ENCODE assay signal across 10 mouse cellular contexts in the genomic region with DNA sequence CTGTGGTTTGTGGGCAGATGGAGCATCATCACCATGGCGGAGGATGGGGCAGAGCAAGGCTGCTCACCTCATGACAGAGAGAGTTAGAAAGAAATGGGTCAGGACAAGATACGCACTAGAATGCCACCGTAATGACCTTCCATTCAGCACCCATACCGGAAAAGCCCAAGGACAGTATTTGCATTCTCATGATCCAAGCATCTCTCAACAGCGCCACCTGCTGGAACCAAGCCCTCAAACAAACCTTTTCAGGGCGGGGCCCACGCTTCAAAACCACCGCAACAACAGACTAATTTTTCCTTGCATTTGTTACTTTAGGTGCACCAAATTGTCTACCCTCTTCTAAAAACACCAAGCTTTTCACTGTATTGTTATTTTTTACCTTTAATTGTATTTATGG. TPM values are rescaled to one million over a fixed set of nuclear protein-coding genes. Genes with fewer than 3 reads are reported as not detected.
DNase-seq lines count a peak whose midpoint lies in the region; ATAC-seq and TF ChIP-seq lines count a peak whose summit lies in the region.
"Had no signal": no experiment of that assay in that cellular context is flagged by ENCODE, and none has a peak within 500 bp of the region (broad histone marks: within the 10 kb centered on the region; RNA-seq: fewer than 3 reads in every experiment).

No protein-coding gene starts in this region.

- no peaks in the 10 kb centered on the region for H3K36me3 ChIP-seq in heart, adult 2 months (ENCODE audit: control insufficient read depth, insufficient read depth, low read length)
- no peaks in the 10 kb centered on the region for H3K36me3 ChIP-seq in heart, embryonic 12.5 days
- H3K36me3 ChIP-seq in embryonic facial prominence, embryonic 11.5 days (replicated peaks; ENCODE audit: control insufficient read depth, insufficient read depth, low read depth, low read length), result no peaks in the 10 kb centered on the region
- H3K36me3 ChIP-seq: limb, embryonic 13.5 days had no signal

- H3K9ac ChIP-seq in heart, adult 2 months (ENCODE audit: low read depth, low read length), result no peak overlapping the region
- H3K9ac ChIP-seq in heart, embryonic 12.5 days, result no peak overlapping the region
- H3K9ac ChIP-seq in embryonic facial prominence, embryonic 11.5 days (replicated peaks; ENCODE audit: low read length), result no peak overlapping the region
- H3K9ac ChIP-seq: limb, embryonic 13.5 days had no signal

- H3K79me2 ChIP-seq in heart, adult 2 months (replicated peaks; ENCODE audit: control insufficient read depth, insufficient read depth, low read length), result no peaks in the 10 kb centered on the region

- ATAC-seq in heart, embryonic 12.5 days (ENCODE audit: insufficient number of reproducible peaks, low FRiP score), result no peak
- peak; percentile 78 for ATAC-seq in CD4-positive, CD25-positive, alpha-beta regulatory T cell, adult 4 months
- no peak for ATAC-seq in embryonic facial prominence, embryonic 11.5 days (replicated peaks; ENCODE audit: insufficient number of reproducible peaks, low FRiP score, low TSS enrichment, low read depth)
- peak; percentile 79 for ATAC-seq in megakaryocyte-erythroid progenitor cell, adult 5-6 weeks (replicated peaks; ENCODE audit: low FRiP score, low TSS enrichment, poor library complexity, severe bottlenecking)

- no peak for TF ChIP-seq EP300 in heart, adult 2 months (IDR thresholded peaks at IDR 0.05; ENCODE audit: insufficient read depth, low read depth, low read length)

- no peak overlapping the region for H3K4me2 ChIP-seq in heart, embryonic 12.5 days
- H3K4me2 ChIP-seq in embryonic facial prominence, embryonic 11.5 days (ENCODE audit: low read depth, low read length), result no peak overlapping the region
- H3K4me2 ChIP-seq: limb, embryonic 13.5 days had no signal

- H3K4me1 ChIP-seq in heart, adult 2 months (ENCODE audit: control insufficient read depth, insufficient read depth, low read length), result no peaks in the 10 kb centered on the region
- H3K4me1 ChIP-seq in heart, embryonic 12.5 days (replicated peaks), result no peaks in the 10 kb centered on the region
- H3K4me1 ChIP-seq in bone marrow, adult 2 months (ENCODE audit: control insufficient read depth, insufficient read depth, low read length), result no peaks in the 10 kb centered on the region
- H3K4me1 ChIP-seq in embryonic facial prominence, embryonic 11.5 days (ENCODE audit: control insufficient read depth, insufficient read depth, low read length), result no peaks in the 10 kb centered on the region; the same call in 1 of the 2 replicates

- no peak for TF ChIP-seq POLR2A in heart, adult 2 months (IDR thresholded peaks at IDR 0.05; ENCODE audit: insufficient read depth, low read depth, low read length)
- TF ChIP-seq POLR2A in bone marrow, adult 2 months (IDR thresholded peaks at IDR 0.05; ENCODE audit: borderline replicate concordance, control insufficient read depth, low read depth, low read length), result no peak

- peak; percentile 73 for TF ChIP-seq CTCF in heart, adult 2 months (IDR thresholded peaks at IDR 0.05)
- TF ChIP-seq CTCF in bone marrow, adult 2 months (IDR thresholded peaks at IDR 0.05; ENCODE audit: control insufficient read depth, insufficient read depth, low read length), result peak; percentile 78

- intact Hi-C loops in heart, adult 2 months (cut with DNase I), result no loop called here

- H3K4me3 ChIP-seq in heart, adult 2 months, result no peak overlapping the region
- H3K4me3 ChIP-seq in heart, embryonic 12.5 days, result no peak overlapping the region
- H3K4me3 ChIP-seq in bone marrow, adult 2 months (replicated peaks; ENCODE audit: control insufficient read depth, low read depth, low read length), result no peak overlapping the region
- no peak overlapping the region for H3K4me3 ChIP-seq in embryonic facial prominence, embryonic 11.5 days (ENCODE audit: low read depth, low read length)
- H3K4me3 ChIP-seq: limb, embryonic 13.5 days had no signal

- no peak overlapping the region for H3K27ac ChIP-seq in heart, adult 2 months
- H3K27ac ChIP-seq in heart, embryonic 12.5 days (ENCODE audit: poor library complexity, severe bottlenecking), result no peak overlapping the region
- H3K27ac ChIP-seq in bone marrow, adult 2 months (ENCODE audit: control insufficient read depth, insufficient read depth, low read depth, low read length, poor library complexity), result no peak overlapping the region
- no peak overlapping the region for H3K27ac ChIP-seq in embryonic facial prominence, embryonic 11.5 days (replicated peaks; ENCODE audit: low read depth, low read length)
- H3K27ac ChIP-seq: limb, embryonic 13.5 days had no signal

- H3K27me3 ChIP-seq in heart, adult 2 months (ENCODE audit: control insufficient read depth, insufficient read depth, low read length), result no peaks in the 10 kb centered on the region
- H3K27me3 ChIP-seq in heart, embryonic 12.5 days (replicated peaks), result no peaks in the 10 kb centered on the region
- no peaks in the 10 kb centered on the region for H3K27me3 ChIP-seq in embryonic facial prominence, embryonic 11.5 days (ENCODE audit: control insufficient read depth, insufficient read depth, low read length)
- H3K27me3 ChIP-seq: limb, embryonic 13.5 days had no signal

- DNase-seq in heart, adult 2 months, result peak; percentile 9 to 40
- DNase-seq in embryonic facial prominence, embryonic 11.5 days (ENCODE audit: low spot score), result peak; percentile 59
- DNase-seq in layer of hippocampus, adult 9-11 months, result peak; percentile 15
- peak; percentile 75 for DNase-seq in testis, postnatal 10 days (ENCODE audit: low spot score)

- H3K9me3 ChIP-seq in heart, embryonic 12.5 days (replicated peaks), result peaks cover 12% of the 10 kb centered on the region; the same call in 1 of the 2 replicates
- H3K9me3 ChIP-seq in embryonic facial prominence, embryonic 11.5 days (replicated peaks; ENCODE audit: control insufficient read depth, low read length), result no peaks in the 10 kb centered on the region; the same call in 1 of the 2 replicates

- 51% methylated on average over 8 of the region's 8 CpGs for WGBS in heart, adult 2 months
- WGBS in heart, embryonic 12.5 days, result 44% methylated on average over 8 of the region's 8 CpGs
- 57% methylated on average over 8 of the region's 8 CpGs for WGBS in bone marrow, adult 2 months
- 58% methylated on average over 8 of the region's 8 CpGs for WGBS in embryonic facial prominence, embryonic 11.5 days

RNA-seq across cellular contexts. Expression of a gene that starts 21.6 kb away (rescaled TPM):
- not detected for total RNA-seq in heart, adult 2 months (2021)
- polyA plus RNA-seq in heart, adult 2 months (2012; rRNA removed), result not detected in 2 replicates
- polyA plus RNA-seq in heart, embryonic 12.5 days (2016; fragmentation: Nextera tagmentation; extraction: Ambion mirVana), result 0.15 TPM in 1 of 2 replicates, not detected in the other
- polyA plus RNA-seq in CD4-positive, CD25-positive, alpha-beta regulatory T cell, adult 4 months (2017; shearing (Covaris generic)), result not detected
- polyA plus RNA-seq in bone marrow, adult 2 months (2011; ENCODE audit: insufficient read depth, insufficient read length, low replicate concordance, missing spikeins), result 1.0 and 4.3 TPM in 2 replicates
- not detected in 2 replicates for polyA plus RNA-seq in embryonic facial prominence, embryonic 11.5 days (2014; fragmentation: Nextera tagmentation; extraction: Ambion mirVana)
- total RNA-seq in megakaryocyte-erythroid progenitor cell, adult 5-6 weeks (2014; fragmentation: Nextera tagmentation), result not detected in 2 replicates
- total RNA-seq in megakaryocyte-erythroid progenitor cell, adult 5-6 weeks (2017), result not detected in 2 replicates
- polyA plus RNA-seq: embryonic facial prominence, embryonic 14.5 days had no signal

RNA-seq across cellular contexts. Expression of a gene that starts 38.2 kb away (rescaled TPM):
- 1 to 10 TPM; 2.1 to 2.7 TPM for total RNA-seq in heart, adult 2 months (2021)
- 0.70 and 1.4 TPM in 2 replicates for polyA plus RNA-seq in heart, adult 2 months (2012; rRNA removed)
- 3.4 and 4.0 TPM in 2 replicates for polyA plus RNA-seq in heart, embryonic 12.5 days (2016; fragmentation: Nextera tagmentation; extraction: Ambion mirVana)
- polyA plus RNA-seq in CD4-positive, CD25-positive, alpha-beta regulatory T cell, adult 4 months (2017; shearing (Covaris generic)), result not detected
- 1.5 TPM in 1 of 2 replicates, not detected in the other for polyA plus RNA-seq in bone marrow, adult 2 months (2011; ENCODE audit: insufficient read depth, insufficient read length, low replicate concordance, missing spikeins)
- polyA plus RNA-seq in embryonic facial prominence, embryonic 11.5 days (2014; fragmentation: Nextera tagmentation; extraction: Ambion mirVana), result 5.0 and 6.2 TPM in 2 replicates
- not detected in 2 replicates for total RNA-seq in megakaryocyte-erythroid progenitor cell, adult 5-6 weeks (2014; fragmentation: Nextera tagmentation)
- total RNA-seq in megakaryocyte-erythroid progenitor cell, adult 5-6 weeks (2017), result not detected in 2 replicates

RNA-seq across cellular contexts. Expression of a gene that starts 49.4 kb away (rescaled TPM):
- total RNA-seq in heart, adult 2 months (2021), result 10 to 100 TPM in 1 of 2 experiments, 1 to 10 TPM in 1; 10.0 to 10.6 TPM
- 7.3 and 9.8 TPM in 2 replicates for polyA plus RNA-seq in heart, adult 2 months (2012; rRNA removed)
- 14.6 and 15.2 TPM in 2 replicates for polyA plus RNA-seq in heart, embryonic 12.5 days (2016; fragmentation: Nextera tagmentation; extraction: Ambion mirVana)
- 10 to 100 TPM; 36.2 to 40.5 TPM for polyA plus RNA-seq in CD4-positive, CD25-positive, alpha-beta regulatory T cell, adult 4 months (2017; shearing (Covaris generic))
- 5.8 and 8.9 TPM in 2 replicates for polyA plus RNA-seq in bone marrow, adult 2 months (2011; ENCODE audit: insufficient read depth, insufficient read length, low replicate concordance, missing spikeins)
- polyA plus RNA-seq in embryonic facial prominence, embryonic 11.5 days (2014; fragmentation: Nextera tagmentation; extraction: Ambion mirVana), result 19.7 and 22.3 TPM in 2 replicates
- total RNA-seq in megakaryocyte-erythroid progenitor cell, adult 5-6 weeks (2014; fragmentation: Nextera tagmentation), result 28.8 and 31.6 TPM in 2 replicates
- 12.5 and 21.5 TPM in 2 replicates for total RNA-seq in megakaryocyte-erythroid progenitor cell, adult 5-6 weeks (2017)

Comparison
In these comparisons a context has a peak if more than half of its experiments do, and no peak if none do; other contexts are left out.
1. DNase-seq: peak in every context shown above with its lines; median percentile 75 in testis, postnatal 10 days; 59 in embryonic facial prominence, embryonic 11.5 days; 24 in heart, adult 2 months; 15 in layer of hippocampus, adult 9-11 months.
2. ATAC-seq: peak in CD4-positive, CD25-positive, alpha-beta regulatory T cell, adult 4 months (single experiment) and megakaryocyte-erythroid progenitor cell, adult 5-6 weeks (single experiment); none in heart, embryonic 12.5 days (single experiment) and embryonic facial prominence, embryonic 11.5 days (single experiment).